Mouse (Mus musculus) common myeloid progenitor, adult 5-6 weeks (primary cell): ENCODE data around the gene Gpc1. TPM values are rescaled to one million over a fixed set of nuclear protein-coding genes. Genes with fewer than 3 reads are reported as not detected.

Source experiments
- total RNA-seq: library from RNA; stranded (forward); fragments of 200-1000, 187-1606 nt; gene quantifications from 2 replicates; pipeline ENCODE4 v1.2.3, GENCODE M21; 2017

Gene Gpc1
- total RNA-seq, 1 experiment from 2014 or later = 11.8 TPM

Other genes starting within 250 kb of the Gpc1 start
- gene Olfr1412, start 245.9 kb upstream of the Gpc1 start, total RNA-seq = not detected in 2 replicates
- gene Olfr1411, start 237.2 kb upstream of the Gpc1 start, total RNA-seq = not detected in 2 replicates
- gene Olfr1410, start 225.9 kb upstream of the Gpc1 start, total RNA-seq = not detected in 2 replicates
- not detected in 2 replicates for gene Olfr12, start 213.9 kb upstream of the Gpc1 start, total RNA-seq
- 124 and 156 TPM in 2 replicates for gene Cops9, start 189.7 kb upstream of the Gpc1 start, total RNA-seq
- gene Otos, start 182.8 kb upstream of the Gpc1 start, total RNA-seq = 6.0 and 8.2 TPM in 2 replicates
- gene Ankmy1, start 71.3 kb downstream of the Gpc1 start, total RNA-seq = not detected in 2 replicates
- 0.92 and 6.0 TPM in 2 replicates for gene Dusp28, start 75.3 kb downstream of the Gpc1 start, total RNA-seq
- gene Rnpepl1, start 79.1 kb downstream of the Gpc1 start, total RNA-seq = 10.9 and 12.9 TPM in 2 replicates
- gene Capn10, start 102.7 kb downstream of the Gpc1 start, total RNA-seq = 8.1 and 11.4 TPM in 2 replicates
- 0.46 and 0.78 TPM in 2 replicates for gene Gpr35, start 119.2 kb downstream of the Gpc1 start, total RNA-seq
- gene Aqp12, start 174.7 kb downstream of the Gpc1 start, total RNA-seq = not detected in 2 replicates